Mouse (Mus musculus) adrenal gland, adult (tissue): ENCODE measurements at regions not wholly inside any gene's neighbourhood (a gene's known extent, or its start where the extent isn't known, plus 50 kb on each side); places are given as distances from the start of the nearest gene placed in this dataset.

Experiments
- DNase-seq, 2 experiments: peaks; one replicate each; pipeline ENCODE4 v3.0.0; 2022 to 2023; ENCODE audit warnings: low spot score in 1 of 2; ENCODE audit not compliant: inconsistent age in 2 of 2

DNA sequence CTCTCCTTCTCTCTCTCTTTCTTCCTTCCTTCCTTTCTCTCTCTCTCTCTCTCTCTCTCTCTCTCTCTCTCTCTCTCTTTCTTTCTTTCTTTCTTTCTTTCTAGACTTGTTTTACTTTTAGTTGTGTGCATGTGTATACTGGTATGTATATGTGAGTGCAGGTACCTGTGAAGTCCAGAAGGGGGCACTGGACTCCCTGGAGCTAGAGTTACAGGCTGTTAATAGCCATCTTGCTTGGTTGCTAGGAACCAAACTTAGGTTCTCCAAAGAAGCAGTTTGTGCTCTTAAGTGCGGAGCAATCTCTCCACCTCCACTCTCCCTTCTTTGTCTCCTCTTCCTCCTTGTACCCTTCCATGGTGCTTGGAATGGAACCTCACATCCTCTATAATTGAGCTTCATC lies 77.2 kb downstream of the Gm10604 start:
- no peak for DNase-seq

DNA sequence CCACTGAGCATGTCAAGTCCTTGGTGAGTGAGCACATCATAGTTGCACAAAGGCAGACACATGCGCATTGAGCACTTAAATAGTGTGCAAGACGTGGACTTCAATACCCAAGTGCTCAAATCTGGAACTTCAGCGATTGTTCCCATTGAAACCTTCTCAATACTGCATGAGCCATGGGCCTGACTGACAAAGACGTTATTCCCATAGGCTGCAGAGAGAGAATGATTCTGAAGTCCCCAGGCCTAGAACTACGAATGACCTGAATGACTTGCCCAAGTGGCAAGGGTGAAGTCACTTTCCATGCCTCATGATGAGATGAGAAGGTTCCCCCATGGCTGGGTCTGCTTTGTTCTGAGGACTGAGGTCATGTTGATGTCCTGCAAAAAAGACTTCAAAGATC lies 77.7 kb downstream of the Gm10604 start:
- DNase-seq, result peak in 1 of 2 experiments; percentile 63

DNA sequence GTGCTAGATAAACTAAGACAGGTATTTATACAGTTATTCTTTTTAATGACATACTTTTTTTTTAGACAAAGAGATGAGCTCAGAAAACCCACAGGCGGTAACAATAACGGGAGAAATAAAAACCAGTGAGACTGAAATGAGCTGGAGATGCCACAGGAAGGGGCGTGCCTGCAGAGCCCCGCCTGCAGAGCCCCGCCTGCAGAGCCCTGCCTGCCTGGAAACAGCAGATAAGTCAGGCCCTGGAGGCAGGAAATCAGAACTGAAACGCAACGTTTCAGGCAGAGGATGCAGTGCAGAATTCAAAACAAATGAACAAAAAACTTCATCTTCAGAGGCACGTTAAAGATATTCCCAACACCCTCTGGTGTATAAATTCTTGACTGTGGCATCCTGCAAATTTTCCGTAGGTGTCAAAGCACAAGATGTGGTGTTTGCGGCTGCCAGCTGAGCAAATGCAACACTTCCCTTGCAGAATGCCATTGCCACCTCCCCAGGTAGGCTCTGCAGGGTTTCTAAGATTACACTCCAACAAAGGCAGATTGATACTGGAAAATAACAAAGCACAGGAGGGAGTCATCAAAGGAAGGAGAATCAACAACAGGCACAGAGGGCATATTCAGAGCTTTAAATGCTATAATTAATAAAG lies 81.0 kb downstream of the Gm10604 start:
- DNase-seq, result no peak

DNA sequence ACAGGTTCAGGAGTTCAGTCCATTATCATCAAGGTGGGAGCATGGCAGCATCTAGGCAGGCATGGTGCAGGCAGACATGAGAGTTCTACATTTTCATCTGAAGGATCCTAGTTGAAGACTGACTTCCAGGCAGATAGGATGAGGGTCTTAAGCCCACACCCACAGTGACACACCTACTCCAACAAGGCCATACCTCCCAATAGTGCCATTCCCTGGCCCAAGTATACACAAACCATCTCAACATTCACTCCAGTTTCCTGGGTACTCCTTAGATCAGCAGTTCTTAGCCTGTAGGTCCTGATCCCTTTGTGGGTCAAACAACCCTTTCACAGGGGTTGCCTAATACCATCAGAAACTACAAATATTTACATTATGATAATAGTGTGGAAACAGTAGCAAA lies 83.8 kb downstream of the Gm10604 start:
- no peak for DNase-seq

DNA sequence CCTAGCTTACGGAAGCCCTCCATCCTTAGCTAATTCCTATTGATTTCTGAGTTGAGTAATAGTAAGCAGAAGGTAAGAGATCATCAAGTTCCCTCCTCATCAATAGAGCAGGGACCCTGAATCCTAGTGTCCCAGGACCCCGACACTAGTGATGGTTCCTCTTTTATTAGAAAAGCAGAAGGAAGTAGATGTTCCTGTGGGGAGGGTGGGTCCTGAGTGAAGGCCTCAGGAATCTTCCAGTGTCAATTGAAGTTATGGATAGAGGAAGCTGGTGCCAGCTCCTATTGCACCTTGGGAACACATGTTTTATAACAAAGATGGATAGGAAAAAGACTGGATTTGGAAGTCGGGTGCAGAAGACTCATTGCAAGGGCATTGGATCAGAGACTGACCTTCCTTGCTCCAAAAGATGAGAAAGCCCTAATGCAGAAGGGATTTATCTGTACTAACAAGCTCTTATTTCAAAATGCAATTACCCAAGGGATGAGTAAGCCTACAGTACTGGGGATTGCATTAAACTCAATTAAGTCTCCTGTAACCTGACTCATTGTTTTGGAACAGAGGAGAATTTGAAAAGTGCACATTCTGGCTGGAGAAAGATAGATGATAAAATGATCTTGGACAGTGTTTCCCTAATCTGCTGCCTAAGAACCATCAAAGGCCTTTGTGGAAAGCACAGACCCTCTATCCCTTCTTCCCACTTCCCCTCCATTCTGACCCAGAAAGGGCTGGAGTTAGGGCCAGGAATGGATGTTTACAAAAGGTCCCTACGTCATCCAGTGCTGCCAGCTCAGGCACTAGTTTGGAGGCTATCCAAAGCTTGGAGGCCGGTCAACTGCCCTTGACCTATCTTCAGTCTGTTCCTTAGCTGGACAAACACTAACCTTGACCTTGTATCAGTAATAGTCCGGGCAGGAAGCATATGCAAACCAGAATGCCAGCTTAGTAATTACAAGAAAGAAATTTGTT lies 84.9 kb downstream of the Gm10604 start:
- DNase-seq, result peak; percentile 90 to 97

DNA sequence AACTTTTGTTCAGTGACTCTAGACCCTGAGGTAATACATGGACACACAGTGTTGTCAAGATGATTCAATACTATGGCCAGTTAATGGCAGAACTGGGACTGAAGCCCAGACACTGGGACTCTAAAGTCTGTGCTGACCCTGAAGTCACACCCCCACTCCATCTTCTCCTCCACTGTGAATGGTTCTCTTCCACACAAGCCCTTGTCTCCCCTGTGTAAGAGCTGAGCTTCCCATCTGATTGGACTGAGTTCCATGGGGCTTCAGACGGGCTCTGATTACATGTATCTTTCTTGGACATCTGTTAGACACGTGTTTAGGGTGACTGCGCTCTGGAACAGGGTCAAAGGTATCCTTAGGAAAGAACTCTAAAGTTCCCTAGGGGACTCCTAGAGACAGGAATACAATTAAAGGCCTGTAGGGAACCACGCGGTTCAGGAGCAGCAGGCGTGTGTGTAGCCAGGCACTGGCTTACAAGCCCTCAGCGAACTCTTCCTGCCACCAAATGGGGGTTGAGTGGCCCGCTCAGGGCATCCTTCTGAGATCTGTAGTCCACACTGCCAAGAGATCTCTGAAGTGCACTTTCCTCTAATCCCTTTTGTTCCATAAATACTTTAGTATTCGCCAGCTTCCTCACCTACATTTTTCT lies 87.4 kb downstream of the Gm10604 start:
- peak in 1 of 2 experiments; percentile 53 for DNase-seq

DNA sequence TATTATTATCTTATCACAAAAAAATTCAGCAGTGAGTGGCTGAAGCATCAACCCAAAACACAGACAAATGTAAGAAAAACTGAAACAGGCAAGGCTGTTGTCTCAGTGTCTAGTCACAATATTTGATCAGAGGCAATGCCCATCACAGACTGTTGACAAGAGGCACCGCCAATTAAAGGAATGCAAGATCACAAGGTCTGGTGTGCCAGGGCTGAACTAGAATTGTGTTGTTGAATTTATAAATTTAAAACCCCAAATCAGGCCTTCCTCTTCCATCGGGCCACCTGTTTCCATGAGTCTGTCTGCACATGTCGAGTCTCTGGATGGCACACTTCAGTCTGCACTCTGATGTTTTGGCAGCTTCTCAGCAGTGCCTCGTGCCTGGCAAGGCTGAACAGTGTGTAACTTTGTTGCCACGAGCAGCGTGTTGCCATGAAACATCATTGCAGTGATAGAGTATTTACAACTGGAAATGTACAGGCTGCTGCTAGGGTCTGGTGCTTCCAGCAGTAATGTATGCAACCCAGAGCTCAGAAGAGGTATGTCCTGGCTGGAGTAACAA lies 91.9 kb downstream of the Gm10604 start:
- peak; percentile 53 to 74 for DNase-seq

DNA sequence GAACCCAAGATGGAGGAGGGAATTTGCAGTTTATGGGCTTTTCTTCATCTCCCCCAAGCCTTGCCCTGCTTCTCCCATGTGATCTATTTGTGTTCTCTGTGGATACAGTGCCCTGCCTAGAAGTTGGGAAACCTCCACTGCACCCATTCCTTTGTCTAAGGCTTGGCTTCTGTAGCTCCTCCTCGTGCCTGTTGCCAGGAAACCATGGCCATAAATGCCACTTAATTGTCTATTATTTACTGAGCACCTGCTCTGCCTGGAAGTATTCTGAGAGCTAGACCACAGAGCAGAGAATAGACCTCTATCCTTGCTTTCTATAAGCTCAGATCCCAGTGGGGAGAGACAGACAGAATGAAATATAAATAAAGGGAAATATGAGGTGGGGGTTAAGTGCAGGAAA lies 93.7 kb downstream of the Gm10604 start:
- no peak for DNase-seq

DNA sequence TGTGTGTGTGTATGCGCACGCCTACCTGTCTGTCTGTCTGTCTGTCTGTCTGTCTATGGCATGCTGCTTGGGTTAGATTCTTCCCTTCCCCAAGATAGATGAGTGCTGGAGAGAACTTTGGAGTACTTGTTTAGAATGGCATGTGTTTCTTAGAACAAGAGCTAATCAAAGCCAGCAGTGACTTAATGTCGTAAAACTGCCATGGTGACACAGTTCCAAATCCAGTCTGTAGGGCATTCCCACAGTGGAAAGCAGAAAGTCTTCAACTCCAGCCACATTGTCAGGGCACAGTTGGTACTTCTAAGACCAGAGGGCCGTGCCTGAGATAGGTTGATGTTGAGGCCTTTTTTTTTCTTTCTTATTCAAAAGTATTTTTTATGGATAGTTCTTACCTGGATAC lies 95.6 kb downstream of the Gm10604 start:
- no peak for DNase-seq

DNA sequence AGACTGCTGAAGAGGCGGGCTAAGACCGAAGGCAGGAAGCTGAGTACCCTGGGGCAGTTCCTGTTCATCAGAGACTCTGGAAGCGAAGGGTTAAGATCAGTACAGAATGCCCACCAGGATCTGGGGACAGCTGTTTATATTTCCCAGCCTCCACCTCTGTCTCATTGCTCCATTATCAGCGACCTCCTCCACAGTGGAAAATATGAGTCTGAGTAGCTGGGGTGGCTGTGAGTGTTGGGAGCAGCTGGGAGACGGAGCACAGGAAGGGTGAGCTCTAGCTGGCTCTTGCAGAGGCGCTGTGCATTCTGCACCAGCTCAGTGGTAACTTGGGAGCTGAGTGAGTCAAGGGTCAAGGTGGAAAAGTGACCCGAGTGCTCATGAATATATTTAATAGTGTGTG lies 96.2 kb downstream of the Gm10604 start:
- peak; percentile 22 to 59 for DNase-seq

DNA sequence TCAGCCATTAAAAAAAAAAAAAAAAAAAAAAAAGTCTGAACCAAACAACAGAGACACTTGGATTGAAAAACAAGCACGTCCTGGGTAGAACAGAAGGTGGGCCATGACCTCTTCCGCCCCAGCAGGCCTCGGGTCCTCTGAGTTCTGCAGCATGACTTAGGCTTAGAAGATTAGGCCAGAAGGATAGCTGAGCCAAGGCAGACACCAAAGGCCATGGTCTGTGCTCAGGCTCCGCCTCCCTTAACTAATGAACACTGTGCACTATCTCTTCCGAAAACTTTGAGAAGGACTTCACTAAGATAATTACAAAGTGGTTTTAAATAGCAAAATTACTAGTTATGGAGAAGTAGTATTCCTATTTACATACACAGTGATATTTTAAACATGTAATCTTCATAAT lies 97.8 kb downstream of the Gm10604 start:
- peak; percentile 52 to 62 for DNase-seq

DNA sequence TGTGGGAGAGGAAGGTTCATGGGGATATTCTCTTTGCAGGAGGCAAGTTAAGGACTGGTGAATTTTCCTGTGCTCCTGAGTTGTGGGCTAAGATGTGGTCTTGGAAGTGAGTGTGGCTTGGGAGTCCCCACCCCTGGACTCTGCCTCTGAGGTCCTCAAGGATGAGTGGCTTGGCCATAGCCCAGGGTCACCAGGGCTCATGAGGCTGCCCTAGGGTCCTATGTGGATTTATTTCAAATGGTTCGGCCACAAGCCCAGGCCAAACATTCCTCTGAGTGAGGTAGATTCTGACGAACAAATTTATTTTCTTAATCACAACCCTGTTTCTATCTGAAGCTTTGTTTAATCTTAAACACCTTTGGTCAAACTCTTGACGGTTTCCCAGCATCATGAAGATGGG lies 98.4 kb downstream of the Gm10604 start:
- peak; percentile 40 to 63 for DNase-seq

DNA sequence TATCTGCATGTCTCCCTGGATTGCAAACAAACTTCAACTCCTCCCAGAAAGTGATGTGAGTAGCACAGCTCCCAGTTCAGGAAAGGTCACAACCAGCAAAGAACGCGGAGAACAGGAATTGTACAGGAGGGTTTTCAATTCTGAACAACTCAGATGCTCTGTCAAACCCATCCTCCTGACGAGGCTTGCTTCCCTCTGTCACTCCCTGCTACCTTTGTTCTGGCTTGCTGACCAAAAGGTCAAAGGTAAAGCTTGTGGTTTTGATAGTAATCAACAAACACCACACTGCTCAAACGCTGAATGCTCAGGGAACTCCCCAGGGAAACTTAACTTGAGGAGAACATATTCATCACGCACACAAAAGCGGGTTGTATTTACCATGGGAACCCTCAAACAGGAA lies 102.4 kb downstream of the Gm10604 start:
- DNase-seq, result no peak

DNA sequence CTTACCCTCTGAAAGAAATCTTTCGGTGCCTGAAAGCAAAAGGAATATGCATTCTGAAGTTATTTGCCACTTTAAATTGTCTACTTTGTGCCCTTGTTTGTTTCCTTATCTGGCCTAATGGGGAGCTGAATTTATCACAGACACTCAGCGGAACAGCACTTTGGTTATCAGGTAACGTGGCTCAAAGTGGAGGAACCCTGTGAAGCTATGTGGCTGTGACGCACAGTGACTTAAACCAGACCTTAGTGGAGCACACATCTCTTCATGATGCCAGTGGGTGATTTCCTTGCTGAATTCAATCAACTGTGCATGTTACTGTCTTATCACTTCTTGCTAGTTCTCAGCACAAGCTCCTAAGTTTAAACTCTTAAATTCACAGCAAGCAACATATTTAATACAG lies 103.1 kb downstream of the Gm10604 start:
- DNase-seq, result no peak

DNA sequence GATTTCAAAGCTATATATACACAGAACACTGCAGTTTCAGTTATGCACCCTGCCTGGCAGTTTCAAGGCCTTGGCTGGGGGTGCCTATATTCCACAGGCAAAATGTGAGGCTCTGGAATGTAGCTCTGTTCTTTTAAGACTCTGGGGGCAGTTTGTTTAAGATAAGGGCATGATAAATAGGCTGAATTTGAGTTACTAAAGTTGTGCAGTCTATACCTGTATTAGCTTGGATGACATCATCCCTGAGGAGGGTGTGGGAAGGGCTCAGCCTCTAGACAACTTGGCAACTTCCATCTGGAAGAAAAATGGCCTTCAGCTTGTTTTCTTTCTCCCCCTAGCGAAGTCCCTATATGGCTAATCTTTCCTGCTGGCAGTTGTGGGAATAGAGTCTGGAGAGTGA lies 105.1 kb downstream of the Gm10604 start:
- no peak for DNase-seq

DNA sequence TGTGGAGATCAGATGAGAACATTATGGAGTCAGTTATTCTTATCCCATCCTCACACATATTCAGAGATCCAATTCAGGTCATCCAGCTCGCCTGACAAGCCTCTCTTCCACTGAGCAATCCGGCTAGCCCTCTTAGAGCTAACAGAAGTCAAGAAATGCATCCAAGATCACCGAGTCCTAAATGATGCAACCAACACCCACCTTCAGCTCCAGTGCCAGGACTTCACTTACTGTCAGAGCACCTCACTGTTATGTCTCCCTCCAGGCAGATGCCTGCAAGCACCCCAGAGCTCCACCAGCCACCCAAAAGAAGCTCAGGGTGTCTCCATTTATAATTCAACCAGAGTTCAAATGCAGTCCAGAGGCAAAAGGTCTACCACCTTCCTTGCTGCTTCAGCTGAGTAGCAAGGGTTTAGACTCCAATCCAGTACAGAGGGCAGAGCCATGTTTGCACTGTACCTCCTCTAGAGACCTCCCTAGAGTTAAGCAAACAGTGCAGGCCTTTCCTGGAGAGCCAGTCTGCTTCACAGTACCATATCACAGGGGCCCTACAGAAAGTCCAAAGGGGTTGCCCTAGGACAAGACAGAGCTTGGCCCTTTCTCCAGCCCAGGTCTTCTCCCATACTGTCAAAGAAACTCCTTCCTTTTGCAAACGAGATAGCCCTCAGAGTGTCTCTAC lies 106.3 kb downstream of the Gm10604 start:
- no peak for DNase-seq

DNA sequence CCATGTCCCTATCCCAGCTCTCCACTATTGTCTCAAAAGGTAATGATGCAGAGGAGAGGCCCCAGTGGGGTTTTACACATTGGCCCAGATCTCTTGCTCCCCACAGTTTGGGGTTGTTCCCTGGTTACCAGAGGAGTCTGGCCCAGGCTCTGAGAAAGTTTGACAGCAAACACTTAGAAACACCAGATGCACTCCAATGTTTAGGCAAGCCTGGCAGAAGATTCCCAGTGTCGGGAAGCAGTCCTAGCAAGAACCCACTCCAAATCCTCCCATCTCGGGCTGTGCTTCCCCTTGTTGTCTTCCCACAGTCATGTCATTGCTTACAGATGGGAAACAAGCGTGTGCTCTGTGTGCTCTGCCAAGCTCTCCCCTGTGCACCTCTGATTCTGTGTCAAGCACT lies 109.0 kb downstream of the Gm10604 start:
- no peak for DNase-seq

DNA sequence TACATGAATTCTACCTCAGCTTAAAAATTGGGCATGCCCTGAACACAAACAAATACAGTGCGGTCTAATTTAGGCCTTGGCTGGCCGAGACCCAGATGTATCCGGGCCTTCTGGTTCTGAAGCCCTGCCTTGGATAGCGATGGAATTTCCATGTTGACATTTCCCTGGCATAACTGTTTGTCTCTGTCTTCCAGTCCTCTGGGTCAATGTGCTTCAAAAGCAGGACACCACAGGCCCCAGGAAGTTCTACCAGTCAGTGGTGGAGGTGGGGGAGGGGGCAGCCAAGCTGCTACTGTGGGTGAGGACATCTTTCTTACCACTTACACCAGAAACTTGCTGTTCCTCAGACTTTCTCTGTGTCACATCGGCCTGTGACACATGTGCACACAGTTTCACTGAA lies 111.3 kb downstream of the Gm10604 start:
- DNase-seq, result no peak

DNA sequence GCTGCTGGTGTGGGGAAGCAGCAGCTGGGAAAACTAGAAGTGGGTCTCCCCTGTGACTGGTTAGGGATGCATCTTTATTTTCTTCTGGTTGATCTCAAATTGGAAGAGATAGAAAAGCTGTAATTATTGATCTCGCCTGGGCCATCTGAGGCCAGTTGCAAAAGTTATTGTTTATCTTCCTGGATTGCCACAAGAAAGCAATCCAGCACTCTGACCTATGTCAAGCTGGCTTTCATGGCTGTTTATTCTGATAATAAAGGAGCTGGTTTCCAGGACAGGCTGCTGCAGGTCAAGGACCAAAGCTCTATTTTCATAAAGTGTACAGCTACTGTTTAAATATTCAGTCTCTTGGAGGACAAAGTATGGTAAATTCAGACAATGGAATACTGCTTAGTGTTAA lies 112.5 kb downstream of the Gm10604 start:
- DNase-seq, result peak in 1 of 2 experiments; percentile 69
